Comparison of ENCODE assay signal across 8 mouse cellular contexts in the genomic region with DNA sequence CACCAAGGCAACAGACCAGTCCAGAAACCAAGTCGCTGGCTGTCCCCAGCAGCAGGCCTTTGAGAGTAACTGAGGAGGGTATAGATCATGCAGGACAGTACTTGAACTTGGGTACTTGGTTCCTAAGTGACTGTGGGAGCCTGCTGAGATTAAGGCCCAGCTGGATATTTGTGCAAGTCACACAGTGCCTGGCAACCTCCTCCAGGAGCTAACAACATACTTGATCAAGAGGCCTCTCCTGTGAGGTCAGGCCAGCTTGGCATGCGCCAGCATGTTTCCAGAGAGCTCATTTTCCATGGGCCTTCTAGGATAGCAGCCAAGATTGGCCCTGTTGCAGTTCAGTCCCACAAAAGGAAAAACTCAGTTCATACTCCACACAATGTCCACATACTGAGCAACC. TPM values are rescaled to one million over a fixed set of nuclear protein-coding genes. Genes with fewer than 3 reads are reported as not detected.
A peak's percentile ranks its signal among the peaks of the same experiment; 100 is the strongest.
DNase-seq lines count a peak whose midpoint lies in the region.

No protein-coding gene starts in this region.

- DNase-seq in gastrocnemius, adult 18-20 months (ENCODE audit: low spot score) = peak; percentile 53
- DNase-seq in gastrocnemius, postnatal 36 days = no peak
- peak; percentile 77 for DNase-seq in Muller cell, postnatal 12 days (ENCODE audit: inconsistent ontology term)
- peak; percentile 64 for DNase-seq in heart, adult 8-10 months (ENCODE audit: low spot score)
- peak; percentile 89 to 93 for DNase-seq in lung, adult 18-20 months
- no peak for DNase-seq in thymus, postnatal 4 days
- no peak for DNase-seq in thymus, postnatal 10 days (ENCODE audit: low spot score in 2 of 2)
- no peak for DNase-seq in frontal cortex, adult 2 months (ENCODE audit: extremely low spot score in 1 of 2, low spot score in 1 of 2)

- intact Hi-C loops in gastrocnemius, postnatal 36 days (cut with DNase I) = no loop called here

RNA-seq across cellular contexts. Expression of a gene that starts 7.3 kb away (rescaled TPM):
- 10 to 100 TPM in 1 of 2 experiments, 1 to 10 TPM in 1; 7.6 to 13.0 TPM for total RNA-seq in gastrocnemius, adult 18-20 months (2021)
- 10 to 100 TPM; 11.4 to 12.3 TPM for total RNA-seq in gastrocnemius, postnatal 36 days (2021)
- 10 to 100 TPM; 17.9 to 29.6 (median 23.7) TPM for total RNA-seq in heart, adult 8-10 months (2022)
- polyA plus RNA-seq in frontal cortex, adult 2 months (2012; rRNA removed) = 25.2 and 25.6 TPM in 2 replicates

Comparison
In these comparisons a context has a peak if more than half of its experiments do, and no peak if none do; other contexts are left out.
1. DNase-seq: peak in gastrocnemius, adult 18-20 months (single experiment), Muller cell, postnatal 12 days (single experiment), heart, adult 8-10 months (single experiment) and lung, adult 18-20 months (2 of 2); none in gastrocnemius, postnatal 36 days (0 of 2), thymus, postnatal 4 days (single experiment), thymus, postnatal 10 days (0 of 2) and frontal cortex, adult 2 months (0 of 2).